Mouse (Mus musculus): ENCODE data around the gene Jup.

DNA sequence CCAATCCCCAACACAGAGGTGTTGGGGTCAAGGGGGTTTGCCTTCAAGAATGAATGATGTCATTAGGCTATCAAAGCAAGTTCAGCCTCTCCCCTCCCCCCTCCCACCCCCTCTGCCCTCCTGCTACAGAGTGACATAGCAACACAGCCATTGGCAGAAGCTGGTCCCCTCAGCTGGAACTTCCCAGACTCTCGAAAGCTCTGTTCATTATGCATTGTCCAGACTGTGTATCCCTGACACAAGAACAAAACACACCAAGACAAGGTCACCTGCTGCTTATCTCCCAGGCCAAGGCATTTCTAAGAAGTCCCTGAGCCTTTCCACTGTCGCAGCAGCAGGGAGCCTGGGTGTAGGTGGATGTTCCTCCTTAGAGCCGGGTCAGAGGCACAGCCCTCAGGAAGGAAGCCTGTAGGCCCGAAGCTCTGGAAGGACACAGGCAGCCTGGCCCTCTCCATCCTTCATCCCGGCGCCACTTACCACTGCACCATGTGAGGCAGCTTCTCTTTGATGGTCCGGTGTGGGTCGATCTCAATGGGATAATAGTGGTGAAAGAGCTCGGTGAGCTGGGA lies 38.2 kb upstream of the Jup start:
- TF ChIP-seq CTCF (IDR thresholded peaks at IDR 0.05) (no peak), EP300 (IDR thresholded peaks at IDR 0.05) (no peak)
